Mouse (Mus musculus) intestine, embryonic 14.5 days (tissue): ENCODE measurements around the gene Gsdma3. TPM values are rescaled to one million over a fixed set of nuclear protein-coding genes. Genes with fewer than 3 reads are reported as not detected.
"Not testable (repeated sequence)": the region's sequence is repeated elsewhere in the genome, so short reads cannot be mapped to it uniquely, and the experiment has no call there.

Experiments used
- ATAC-seq: fragments of 200-750 bp; cut with Nextera tagmentation; replicated peaks from 2 replicates; pipeline ENCODE4 v1.8.0; 2017; ENCODE audit warnings: low read depth, moderate number of reproducible peaks, moderate TSS enrichment, moderate library complexity; ENCODE audit not compliant: low FRiP score, low TSS enrichment
- DNase-seq: peaks from one replicate; pipeline ENCODE4 v3.0.0-alpha.2; 2018; ENCODE audit warnings: low spot score
- H3K27ac ChIP-seq: fragments of 300-500 bp; sonication (generic); 2 replicates; pipeline ENCODE4 v1.5.1; 2014; ENCODE audit warnings: low read depth, mild to moderate bottlenecking, control low read depth
- H3K27me3 ChIP-seq: fragments of 300-500 bp; sonication (generic); replicated peaks from 2 replicates; pipeline ENCODE4 v1.6.1; 2014; ENCODE audit warnings: low read length, control low read depth; ENCODE audit not compliant: control insufficient read depth, insufficient read depth
- H3K36me3 ChIP-seq: fragments of 300-500 bp; sonication (generic); 2 replicates; pipeline ENCODE4 v1.6.1; 2014; ENCODE audit warnings: low read length, control low read depth; ENCODE audit not compliant: control insufficient read depth, insufficient read depth
- H3K4me1 ChIP-seq: fragments of 300-500 bp; sonication (generic); replicated peaks from 2 replicates; pipeline ENCODE4 v1.6.1; 2014; ENCODE audit warnings: low read length, control low read depth, mixed read lengths; ENCODE audit not compliant: control insufficient read depth, insufficient read depth
- H3K4me2 ChIP-seq: fragments of 300-500 bp; sonication (generic); 2 replicates; pipeline ENCODE4 v1.6.1; 2014; ENCODE audit warnings: low read length
- H3K4me3 ChIP-seq: fragments of 300-500 bp; sonication (generic); 2 replicates; pipeline ENCODE4 v1.5.1; 2014; ENCODE audit warnings: low read depth, low read length, control low read depth, mixed read lengths
- H3K9ac ChIP-seq: fragments of 300-500 bp; sonication (generic); 2 replicates; pipeline ENCODE4 v1.6.1; 2014; ENCODE audit warnings: mild to moderate bottlenecking, low read length
- H3K9me3 ChIP-seq: fragments of 300-500 bp; sonication (generic); 2 replicates; pipeline ENCODE4 v1.6.1; 2016; ENCODE audit warnings: low read length, control low read depth; ENCODE audit not compliant: control insufficient read depth
- WGBS: fragments of 180-500 bp; shearing (Covaris S2); extraction: QIAGEN DNeasy Blood & Tissue Kit; methylation state at CpG from one replicate; pipeline ENCODE4 v1.1.7; 2014; 5-methylcytosine and 5-hydroxymethylcytosine counted together
- polyA plus RNA-seq: library from polyadenylated mRNA; unstranded; fragments of >200 nt; fragmentation: Nextera tagmentation; extraction: Ambion mirVana; gene quantifications from 2 replicates; pipeline ENCODE4 v1.2.1, GENCODE M21; 2014

The Gsdma3 gene
- polyA plus RNA-seq, 1 experiment from 2014 or later, result not detected

GRCm38 (mm10) chr11:98635312-98635970 is 9.3 kb downstream of the Gsdma3 start:
- DNase-seq, result peak; percentile 57
- not testable (repeated sequence) for H3K4me3 ChIP-seq, H3K9ac ChIP-seq, H3K27ac ChIP-seq, ATAC-seq, H3K4me1 ChIP-seq, H3K9me3 ChIP-seq, H3K4me2 ChIP-seq, H3K27me3 ChIP-seq, H3K36me3 ChIP-seq
- 41% methylated on average over 10 of the region's 10 CpGs for WGBS

DNA sequence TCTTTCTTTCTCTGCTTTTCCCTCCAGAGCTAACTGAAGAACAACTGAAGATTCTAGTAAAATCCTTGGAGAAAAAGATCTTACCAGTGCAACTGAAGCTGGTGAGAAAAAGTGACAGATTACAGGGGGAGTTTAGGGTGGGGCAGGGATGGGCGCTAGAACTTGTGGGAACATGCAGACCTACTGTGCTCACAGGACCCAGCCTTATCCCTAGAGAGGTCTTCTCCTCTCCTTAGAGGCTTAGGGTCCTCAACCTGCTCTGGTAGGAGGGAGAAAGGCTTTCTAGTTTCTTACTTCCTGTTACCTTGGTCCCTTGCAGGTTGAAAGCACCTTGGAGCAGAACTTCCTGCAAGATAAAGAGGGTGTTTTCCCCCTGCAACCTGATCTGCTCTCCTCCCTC is 11.3 kb downstream of the Gsdma3 start:
- Histone ChIP-seq H3K36me3 (no peaks in the 10 kb centered on the region), H3K4me1 (no peaks in the 10 kb centered on the region), H3K9ac (no peak overlapping the region), H3K4me2 (no peak overlapping the region), H3K27ac (no peak overlapping the region), H3K9me3 (no peaks in the 10 kb centered on the region), H3K27me3 (no peaks in the 10 kb centered on the region), H3K4me3 (no peak overlapping the region)
- DNase-seq (no peak), ATAC-seq (no peak)
- WGBS, result 76% methylated on average over 1 of the region's 1 CpGs

DNA sequence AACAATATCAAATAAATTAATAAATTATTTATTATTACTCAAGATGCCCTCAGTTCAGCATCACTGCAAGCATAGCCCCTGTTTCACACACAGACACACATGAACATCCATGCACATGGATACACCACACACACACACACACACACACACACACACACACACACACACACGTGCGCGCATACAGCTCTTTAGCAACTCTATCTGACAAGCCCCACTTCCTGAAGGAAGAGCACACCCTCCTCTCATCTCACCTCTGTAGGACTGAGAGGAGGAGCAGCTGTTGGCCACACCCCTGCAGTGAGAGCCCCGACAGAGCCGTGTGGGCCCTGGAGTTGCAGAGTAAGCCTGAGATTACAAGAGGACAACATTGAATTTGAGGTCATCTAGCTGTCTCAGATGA is 13.9 kb downstream of the Gsdma3 start:
- WGBS, result 54% methylated on average over 5 of the region's 5 CpGs
- DNase-seq (no peak), ATAC-seq (no peak)
- Histone ChIP-seq H3K9me3 (no peaks in the 10 kb centered on the region), H3K27ac (no peak overlapping the region), H3K4me3 (no peak overlapping the region), H3K4me2 (no peak overlapping the region), H3K27me3 (no peaks in the 10 kb centered on the region), H3K4me1 (no peaks in the 10 kb centered on the region), H3K9ac (no peak overlapping the region), H3K36me3 (no peaks in the 10 kb centered on the region)

DNA sequence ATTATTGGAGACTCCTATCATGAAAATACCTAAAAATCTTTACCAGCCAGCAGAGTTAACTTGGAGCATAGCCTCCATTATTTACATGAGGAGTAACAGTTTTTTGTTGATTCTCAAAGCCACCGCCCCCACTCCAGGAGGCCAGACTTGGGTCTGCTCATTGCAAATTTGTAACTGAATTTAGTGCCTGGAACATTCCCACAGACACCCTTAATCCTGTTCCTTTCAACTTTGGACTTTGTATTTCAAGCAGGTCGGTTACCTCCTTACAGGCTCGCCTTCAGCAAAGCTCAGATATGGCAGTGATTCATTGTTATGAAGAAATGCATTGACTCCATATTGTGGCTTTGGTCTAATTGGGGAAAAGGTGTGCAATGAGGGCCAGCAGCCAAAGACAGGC is 18.6 kb downstream of the Gsdma3 start:
- Histone ChIP-seq H3K27ac (no peak overlapping the region), H3K4me3 (no peak overlapping the region), H3K27me3 (no peaks in the 10 kb centered on the region), H3K36me3 (no peaks in the 10 kb centered on the region), H3K9ac (no peak overlapping the region), H3K4me1 (no peaks in the 10 kb centered on the region), H3K4me2 (no peak overlapping the region), H3K9me3 (no peaks in the 10 kb centered on the region)
- WGBS, result 70% methylated on average over 3 of the region's 3 CpGs
- DNase-seq (no peak), ATAC-seq (no peak)

- no peaks in the 10 kb centered on the region for H3K9me3 ChIP-seq
- 64% methylated on average over 2 of the region's 2 CpGs for whole genome bisulfite sequencing
- DNase-seq (no peak), ATAC-seq (no peak)
- no peaks in the 10 kb centered on the region for H3K27me3 ChIP-seq
- H3K4me3 ChIP-seq, result no peak overlapping the region
- no peak overlapping the region for H3K4me2 ChIP-seq
- H3K36me3 ChIP-seq, result no peaks in the 10 kb centered on the region
- H3K9ac ChIP-seq, result no peak overlapping the region
- H3K4me1 ChIP-seq, result no peaks in the 10 kb centered on the region
- H3K27ac ChIP-seq, result no peak overlapping the region
Observed at GRCm38 (mm10) chr11:98645946-98646345, 19.8 kb downstream of the Gsdma3 start.

DNA sequence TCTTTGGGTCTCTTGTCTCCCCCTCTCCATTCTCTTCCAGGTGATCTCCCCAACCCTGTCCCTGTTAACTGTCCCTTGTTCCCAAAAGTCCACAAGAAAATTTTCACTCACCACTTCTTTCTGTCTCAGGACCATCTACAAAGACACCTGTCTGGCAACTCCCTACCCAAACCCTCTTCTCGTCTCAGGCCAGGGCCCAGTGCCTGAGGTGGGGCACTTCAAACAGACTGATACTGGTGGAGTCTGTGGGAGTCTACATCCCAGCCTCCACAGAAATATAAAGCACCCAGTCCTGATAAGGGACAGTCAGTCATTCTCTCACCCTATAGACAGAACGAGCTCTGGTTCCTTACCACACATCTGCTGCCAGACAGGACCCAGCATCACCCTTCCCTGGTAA is 20.3 kb downstream of the Gsdma3 start, which contains the start of gene Gsdma2:
TSS of gene Gsdma2 (plus strand) at position 301 of the 400 bp plus-strand sequence.
- H3K27me3 ChIP-seq, result no peaks in the 10 kb centered on the region
- H3K9ac ChIP-seq, result no peak within 1 kb of the TSS
- no peaks in the 10 kb centered on the region for H3K36me3 ChIP-seq
- H3K9me3 ChIP-seq, result no peaks in the 10 kb centered on the region
- H3K27ac ChIP-seq, result no peak within 1 kb of the TSS
- H3K4me3 ChIP-seq, result no peak within 1 kb of the TSS
- DNase-seq (no peak), ATAC-seq (no peak)
- WGBS, result 34% methylated on average over 2 of the region's 2 CpGs
- no peak within 1 kb of the TSS for H3K4me2 ChIP-seq
- no peaks in the 10 kb centered on the region for H3K4me1 ChIP-seq

DNA sequence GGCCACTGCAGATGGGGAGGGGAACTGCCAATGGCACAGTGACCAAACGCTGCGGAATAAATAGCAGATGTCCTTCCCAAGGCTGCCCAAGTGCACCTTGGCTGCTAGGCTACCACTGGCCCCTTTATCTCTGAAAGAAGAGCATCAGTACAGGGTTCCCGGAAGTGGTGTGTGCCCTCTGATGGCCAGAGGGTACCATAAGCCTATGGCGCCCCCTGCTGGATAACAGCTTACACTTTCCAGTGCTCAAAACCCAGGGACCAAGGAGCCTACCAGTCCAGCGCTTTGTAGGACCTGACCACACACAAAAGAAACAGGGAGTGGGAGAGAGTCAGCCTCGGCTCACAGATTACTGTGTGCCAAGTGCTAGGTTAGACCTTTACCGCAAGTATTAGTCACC is 28.9 kb downstream of the Gsdma3 start:
- not testable (repeated sequence) for H3K27ac ChIP-seq, H3K27me3 ChIP-seq, H3K36me3 ChIP-seq, H3K4me3 ChIP-seq, H3K4me2 ChIP-seq, H3K4me1 ChIP-seq, H3K9ac ChIP-seq, H3K9me3 ChIP-seq
- DNase-seq (peak; percentile 70), ATAC-seq (peak; percentile 47; the same call in 1 of the 2 replicates)
- WGBS, result 13% methylated on average over 7 of the region's 7 CpGs

- Histone ChIP-seq H3K4me2 (no peak overlapping the region), H3K9ac (no peak overlapping the region), H3K36me3 (no peaks in the 10 kb centered on the region), H3K9me3 (no peaks in the 10 kb centered on the region), H3K4me1 (0 out of 2 replicates have a peak, but pooled peaks cover 3% of the 10 kb centered on the region), H3K27ac (no peak overlapping the region), H3K4me3 (no peak overlapping the region), H3K27me3 (no peaks in the 10 kb centered on the region)
- WGBS, result 11% methylated on average over 6 of the region's 6 CpGs
- ATAC-seq (no peak), DNase-seq (peak; percentile 68)
Observed at GRCm38 (mm10) chr11:98660517-98660916, 34.4 kb downstream of the Gsdma3 start.

GRCm38 (mm10) chr11:98664091-98664490 is 37.9 kb downstream of the Gsdma3 start, which contains the start of gene Gsdma:
TSS of gene Gsdma (plus strand) at chr11:98664351.
- H3K4me3 ChIP-seq, result no peak within 1 kb of the TSS
- no peak within 1 kb of the TSS for H3K4me2 ChIP-seq
- DNase-seq, result no peak
- H3K36me3 ChIP-seq, result no peaks in the 10 kb centered on the region
- no peak for ATAC-seq
- H3K4me1 ChIP-seq, result 0 out of 2 replicates have a peak, but pooled peaks cover 3% of the 10 kb centered on the region
- H3K9ac ChIP-seq, result no peak within 1 kb of the TSS
- H3K27ac ChIP-seq, result no peak within 1 kb of the TSS
- 13% methylated on average over 4 of the region's 4 CpGs for WGBS
- H3K27me3 ChIP-seq, result peaks cover 10% of the 10 kb centered on the region
- H3K9me3 ChIP-seq, result no peaks in the 10 kb centered on the region
